Mouse (Mus musculus) MEL (cell line): ENCODE measurements at regions not wholly inside any gene's neighbourhood (a gene's known extent, or its start where the extent isn't known, plus 50 kb on each side); places are given as distances from the start of the nearest gene placed in this dataset.

Experiments
- DNase-seq: peaks from one replicate; pipeline ENCODE4 v3.0.0; 2011; ENCODE audit warnings: low read depth, low spot score
- H3K27ac ChIP-seq: 2 replicates; pipeline ENCODE4 v1.5.1; 2012; ENCODE audit warnings: low read depth, mild to moderate bottlenecking, control low read depth, low read length, moderate library complexity; ENCODE audit not compliant: control insufficient read depth
- H3K27me3 ChIP-seq, 2 experiments: fragments of 150-350 bp in 1 of 2; sonication (generic) in 1 of 2; 2 replicates each; pipeline ENCODE4 v1.6.1; 2012; ENCODE audit warnings: low read length in 2 of 2, mild to moderate bottlenecking in 2 of 2, improper control_type of control experiment in 1 of 2, moderate library complexity in 1 of 2; ENCODE audit not compliant: insufficient read depth in 2 of 2, control insufficient read depth in 1 of 2
- H3K36me3 ChIP-seq, 2 experiments: 2 replicates each; pipeline ENCODE4 v1.6.1; 2012 to 2014; ENCODE audit warnings: low read length in 2 of 2, improper control_type of control experiment in 1 of 2, inconsistent platforms in 1 of 2, mild to moderate bottlenecking in 1 of 2; ENCODE audit not compliant: insufficient read depth in 2 of 2, control insufficient read depth in 1 of 2
- H3K4me1 ChIP-seq, 2 experiments: fragments of 150-350 bp in 1 of 2; sonication (generic) in 1 of 2; 2 replicates each; pipeline ENCODE4 v1.6.1; 2012; ENCODE audit warnings: low read length in 2 of 2, improper control_type of control experiment in 1 of 2, mild to moderate bottlenecking in 1 of 2; ENCODE audit not compliant: insufficient read depth in 2 of 2, control insufficient read depth in 1 of 2
- H3K4me3 ChIP-seq, 2 experiments: fragments of 150-350 bp in 1 of 2; sonication (generic) in 1 of 2; 2 replicates each; pipeline ENCODE4 v1.5.1; 2012; ENCODE audit warnings: low read depth in 2 of 2, low read length in 2 of 2, mild to moderate bottlenecking in 2 of 2, moderate library complexity in 2 of 2, control low read depth in 1 of 2, improper control_type of control experiment in 1 of 2; ENCODE audit not compliant: control insufficient read depth in 1 of 2, insufficient read depth in 1 of 2
- H3K79me2 ChIP-seq: 2 replicates; pipeline ENCODE4 v1.6.1; 2012; ENCODE audit warnings: mild to moderate bottlenecking, low read length, moderate library complexity; ENCODE audit not compliant: control insufficient read depth, poor library complexity, insufficient read depth
- H3K9ac ChIP-seq: 2 replicates; pipeline ENCODE4 v1.6.1; 2012; ENCODE audit warnings: low read depth, mild to moderate bottlenecking, control low read depth, low read length, moderate library complexity; ENCODE audit not compliant: control insufficient read depth, poor library complexity, severe bottlenecking
- H3K9me3 ChIP-seq: fragments of 150-350 bp; sonication (generic); replicated peaks from 2 replicates; pipeline ENCODE4 v1.6.1; 2012; ENCODE audit warnings: mild to moderate bottlenecking, low read length, improper control_type of control experiment, moderate library complexity; ENCODE audit not compliant: insufficient read depth
- CHD1 ChIP-seq: IDR thresholded peaks from 2 replicates; pipeline ENCODE4 v1.6.1; 2012; ENCODE audit warnings: low read depth, mild to moderate bottlenecking, inconsistent platforms, low read length, improper control_type of control experiment
- CHD2 ChIP-seq: IDR thresholded peaks from 2 replicates; pipeline ENCODE4 v1.6.1; 2011; ENCODE audit warnings: low read length, improper control_type of control experiment
- ELF1 ChIP-seq: IDR thresholded peaks from 2 replicates; pipeline ENCODE4 v1.6.1; 2014; ENCODE audit warnings: low read depth, mild to moderate bottlenecking, inconsistent platforms, low read length, improper control_type of control experiment, moderate library complexity
- ETS1 ChIP-seq: IDR thresholded peaks from 2 replicates; pipeline ENCODE4 v1.6.1; 2012; ENCODE audit warnings: low read depth, mild to moderate bottlenecking, inconsistent platforms, low read length, improper control_type of control experiment, moderate library complexity
- GATA1 ChIP-seq: IDR thresholded peaks from 2 replicates; pipeline ENCODE4 v1.6.1; 2011; ENCODE audit warnings: low read depth, low read length, improper control_type of control experiment
- KAT2A ChIP-seq: conservative IDR thresholded peaks from 2 replicates; pipeline ENCODE4 v1.6.1; 2012; ENCODE audit warnings: low read depth, low read length, improper control_type of control experiment, inconsistent platforms
- MAFK ChIP-seq: IDR thresholded peaks from 2 replicates; pipeline ENCODE4 v1.6.1; 2011; ENCODE audit warnings: low read depth, mild to moderate bottlenecking, low read length, improper control_type of control experiment, borderline replicate concordance
- MEF2A ChIP-seq: IDR thresholded peaks from 2 replicates; pipeline ENCODE4 v1.6.1; 2014; ENCODE audit warnings: low read depth, mild to moderate bottlenecking, inconsistent platforms, low read length, improper control_type of control experiment; ENCODE audit not compliant: poor library complexity, insufficient replicate concordance, severe bottlenecking; ENCODE audit errors: extremely low read depth
- MXI1 ChIP-seq: IDR thresholded peaks from 2 replicates; pipeline ENCODE4 v1.6.1; 2011; ENCODE audit warnings: mild to moderate bottlenecking, low read depth, low read length, improper control_type of control experiment
- MYB ChIP-seq: IDR thresholded peaks from 2 replicates; pipeline ENCODE4 v1.6.1; 2011; ENCODE audit warnings: mild to moderate bottlenecking, low read depth, low read length, improper control_type of control experiment
- MYC ChIP-seq: IDR thresholded peaks from 2 replicates; pipeline ENCODE4 v1.6.1; 2011; ENCODE audit warnings: low read depth, mild to moderate bottlenecking, low read length, improper control_type of control experiment, moderate library complexity
- NELFE ChIP-seq: IDR thresholded peaks from 2 replicates; pipeline ENCODE4 v1.6.1; 2011; ENCODE audit warnings: low read depth, low read length, improper control_type of control experiment
- NRF1 ChIP-seq: IDR thresholded peaks from 2 replicates; pipeline ENCODE4 v1.6.1; 2014; ENCODE audit warnings: low read depth, mild to moderate bottlenecking, inconsistent platforms, low read length, improper control_type of control experiment, moderate library complexity; ENCODE audit not compliant: poor library complexity, insufficient read depth, severe bottlenecking
- POLR2A ChIP-seq, 2 experiments: IDR thresholded peaks; 2 replicates each; pipeline ENCODE4 v1.6.1; 2011 to 2012; ENCODE audit warnings: low read length in 2 of 2, mild to moderate bottlenecking in 2 of 2, control low read depth in 1 of 2, improper control_type of control experiment in 1 of 2, low read depth in 1 of 2, moderate library complexity in 1 of 2; ENCODE audit not compliant: control insufficient read depth in 1 of 2, insufficient read depth in 1 of 2, poor library complexity in 1 of 2
- POLR2AphosphoS2 ChIP-seq: IDR thresholded peaks from 2 replicates; pipeline ENCODE4 v1.6.1; 2011; ENCODE audit warnings: low read length, improper control_type of control experiment
- RCOR1 ChIP-seq: IDR thresholded peaks from 2 replicates; pipeline ENCODE4 v1.6.1; 2012; ENCODE audit warnings: low read depth, mild to moderate bottlenecking, inconsistent platforms, low read length, improper control_type of control experiment
- SIN3A ChIP-seq: IDR thresholded peaks from 2 replicates; pipeline ENCODE4 v1.6.1; 2012; ENCODE audit warnings: low read length, improper control_type of control experiment, inconsistent platforms
- SMC3 ChIP-seq: IDR thresholded peaks from 2 replicates; pipeline ENCODE4 v1.6.1; 2011; ENCODE audit warnings: low read depth, low read length, improper control_type of control experiment
- TAL1 ChIP-seq: IDR thresholded peaks from 2 replicates; pipeline ENCODE4 v1.6.1; 2012; ENCODE audit warnings: mild to moderate bottlenecking, inconsistent platforms, low read length, moderate library complexity, mixed read lengths
- USF2 ChIP-seq, 2 experiments: IDR thresholded peaks; 2 replicates each; pipeline ENCODE4 v1.6.1; 2011 to 2012; ENCODE audit warnings: improper control_type of control experiment in 2 of 2, low read length in 2 of 2, borderline replicate concordance in 1 of 2, inconsistent platforms in 1 of 2, low read depth in 1 of 2, mild to moderate bottlenecking in 1 of 2; ENCODE audit not compliant: insufficient read depth in 1 of 2
- ZC3H11A ChIP-seq: IDR thresholded peaks from 2 replicates; pipeline ENCODE4 v1.6.1; 2012; ENCODE audit warnings: low read depth, mild to moderate bottlenecking, inconsistent platforms, low read length, improper control_type of control experiment
- ZKSCAN1 ChIP-seq: IDR thresholded peaks from 2 replicates; pipeline ENCODE4 v1.6.1; 2012; ENCODE audit warnings: low read depth, mild to moderate bottlenecking, inconsistent platforms, low read length, improper control_type of control experiment, moderate library complexity
- ZMIZ1 ChIP-seq: IDR thresholded peaks from 2 replicates; pipeline ENCODE4 v1.6.1; 2012; ENCODE audit warnings: low read depth, mild to moderate bottlenecking, inconsistent platforms, low read length, improper control_type of control experiment, moderate library complexity
- ZNF384 ChIP-seq: IDR thresholded peaks from 2 replicates; pipeline ENCODE4 v1.6.1; 2012; ENCODE audit warnings: low read depth, mild to moderate bottlenecking, inconsistent platforms, low read length, improper control_type of control experiment

- no peak for TF ChIP-seq POLR2A (IDR thresholded peaks at IDR 0.05; ENCODE audit: control insufficient read depth in 1 of 2, insufficient read depth in 1 of 2, low read depth in 1 of 2, low read length in 2 of 2, poor library complexity in 1 of 2)
- no peak for TF ChIP-seq NRF1
- no peak for TF ChIP-seq SMC3
- TF ChIP-seq GATA1 = peak; percentile 68
- TF ChIP-seq ZMIZ1 = no peak
- TF ChIP-seq POLR2AphosphoS2 = no peak
- no peak for TF ChIP-seq TAL1
- no peak; the same call in 1 of the 2 replicates for TF ChIP-seq MAFK
- TF ChIP-seq SIN3A = peak; percentile 53
- no peak for TF ChIP-seq ZKSCAN1
- TF ChIP-seq MXI1 = 0 out of 2 replicates have a peak, but pooled peaks have one; percentile 11
- TF ChIP-seq ZNF384 = no peak
- no peak for TF ChIP-seq CHD2
- TF ChIP-seq NELFE = no peak
- TF ChIP-seq ZC3H11A = no peak
- no peak for TF ChIP-seq CHD1
- no peak for TF ChIP-seq ELF1
- TF ChIP-seq MEF2A = no peak
- no peak for TF ChIP-seq USF2 (IDR thresholded peaks at IDR 0.05; ENCODE audit: borderline replicate concordance in 1 of 2, insufficient read depth in 1 of 2, low read depth in 1 of 2, low read length in 2 of 2)
- peak; percentile 86 for TF ChIP-seq ETS1
- TF ChIP-seq, all 39 proteins: peak for 11
Observed at GRCm38 (mm10) chr14:123202848-123203247, 219.0 kb upstream of the Tmtc4 start (continued).

- TF ChIP-seq MYB (no peak), KAT2A (no peak), MYC (no peak), TAL1 (no peak), RCOR1 (no peak), ETS1 (no peak), POLR2A (IDR thresholded peaks at IDR 0.05; ENCODE audit: control insufficient read depth in 1 of 2, insufficient read depth in 1 of 2, low read depth in 1 of 2, low read length in 2 of 2, poor library complexity in 1 of 2) (no peak), MAFK (no peak), CHD2 (no peak), GATA1 (no peak), ZC3H11A (no peak)
- peak; percentile 34 for DNase-seq
- Histone ChIP-seq H3K4me1 (peaks cover 2 to 16% of the 10 kb centered on the region in 2 experiments; a peak in 3 of 4 replicates), H3K27ac (no peak overlapping the region), H3K27me3 (no peaks in the 10 kb centered on the region; a peak in 1 of 4 replicates), H3K9ac (peak overlapping the region; percentile 17; the same call in 1 of the 2 replicates), H3K9me3 (no peaks in the 10 kb centered on the region), H3K79me2 (no peaks in the 10 kb centered on the region), H3K36me3 (peaks cover 0 to 6% of the 10 kb centered on the region in 2 experiments; a peak in 2 of 4 replicates), H3K4me3 (peak overlapping the region; percentile 23 to 57)
Observed at GRCm38 (mm10) chr14:123202313-123202712, 218.5 kb upstream of the Tmtc4 start.
